Mouse (Mus musculus) heart, embryonic 14.5 days (tissue): ENCODE results near the gene Ccdc65. TPM values are rescaled to one million over a fixed set of nuclear protein-coding genes. Genes with fewer than 3 reads are reported as not detected.

Source experiments
- ATAC-seq: fragments of 200-750 bp; cut with Nextera tagmentation; 2 replicates; pipeline ENCODE4 v1.8.0; 2017; ENCODE audit warnings: low read depth, moderate TSS enrichment; ENCODE audit not compliant: insufficient number of reproducible peaks, insufficient read depth, low FRiP score
- H3K27ac ChIP-seq, 2 experiments: fragments of 200-500 bp in 1 of 2; fragments of 300-500 bp in 1 of 2; sonication (generic) in 1 of 2; replicated peaks in 1 of 2; 2 replicates each; pipeline ENCODE4 v1.5.1; 2012 to 2014; ENCODE audit warnings: low read depth in 2 of 2, low read length in 2 of 2, control low read depth in 1 of 2, mild to moderate bottlenecking in 1 of 2, mixed read lengths in 1 of 2; ENCODE audit not compliant: control insufficient read depth in 1 of 2, insufficient read depth in 1 of 2
- H3K27me3 ChIP-seq: fragments of 300-500 bp; sonication (generic); 2 replicates; pipeline ENCODE4 v1.6.1; 2014; ENCODE audit warnings: mild to moderate bottlenecking, low read length, control low read depth; ENCODE audit not compliant: control insufficient read depth, insufficient read depth
- H3K36me3 ChIP-seq: fragments of 300-500 bp; sonication (generic); 2 replicates; pipeline ENCODE4 v1.6.1; 2014; ENCODE audit warnings: mild to moderate bottlenecking, control low read depth, low read length, mixed read lengths; ENCODE audit not compliant: control insufficient read depth, insufficient read depth
- H3K4me1 ChIP-seq, 2 experiments: fragments of 200-500 bp in 1 of 2; fragments of 300-500 bp in 1 of 2; sonication (generic) in 1 of 2; 2 replicates each; pipeline ENCODE4 v1.6.1; 2012 to 2014; ENCODE audit warnings: low read length in 2 of 2, control low read depth in 1 of 2, mixed read lengths in 1 of 2; ENCODE audit not compliant: control insufficient read depth in 2 of 2, insufficient read depth in 2 of 2
- H3K4me2 ChIP-seq: fragments of 300-500 bp; sonication (generic); 2 replicates; pipeline ENCODE4 v1.6.1; 2014; ENCODE audit warnings: mild to moderate bottlenecking, low read length
- H3K4me3 ChIP-seq, 2 experiments: fragments of 200-500 bp in 1 of 2; fragments of 300-500 bp in 1 of 2; sonication (generic) in 1 of 2; 2 replicates each; pipeline ENCODE4 v1.5.1; 2012 to 2014; ENCODE audit warnings: low read length in 2 of 2, mild to moderate bottlenecking in 2 of 2, control low read depth in 1 of 2, low read depth in 1 of 2, moderate library complexity in 1 of 2; ENCODE audit not compliant: control insufficient read depth in 1 of 2, insufficient read depth in 1 of 2
- H3K9ac ChIP-seq: fragments of 300-500 bp; sonication (generic); 2 replicates; pipeline ENCODE4 v1.6.1; 2014; ENCODE audit warnings: mild to moderate bottlenecking, low read length
- H3K9me3 ChIP-seq: fragments of 300-500 bp; sonication (generic); 2 replicates; pipeline ENCODE4 v1.6.1; 2016; ENCODE audit warnings: low read length, control low read depth; ENCODE audit not compliant: control insufficient read depth
- WGBS: fragments of 180-500 bp; shearing (Covaris S2); extraction: QIAGEN DNeasy Blood & Tissue Kit; methylation state at CpG from one replicate; pipeline ENCODE4 v1.1.7; 2014; 5-methylcytosine and 5-hydroxymethylcytosine counted together
- polyA plus RNA-seq: library from polyadenylated mRNA; unstranded; fragments of >200 nt; fragmentation: Nextera tagmentation; extraction: Ambion mirVana; gene quantifications from 2 replicates; pipeline ENCODE4 v1.2.1, GENCODE M21; 2014

The Ccdc65 gene
- polyA plus RNA-seq, 1 experiment from 2014 or later = 0.89 TPM

DNA sequence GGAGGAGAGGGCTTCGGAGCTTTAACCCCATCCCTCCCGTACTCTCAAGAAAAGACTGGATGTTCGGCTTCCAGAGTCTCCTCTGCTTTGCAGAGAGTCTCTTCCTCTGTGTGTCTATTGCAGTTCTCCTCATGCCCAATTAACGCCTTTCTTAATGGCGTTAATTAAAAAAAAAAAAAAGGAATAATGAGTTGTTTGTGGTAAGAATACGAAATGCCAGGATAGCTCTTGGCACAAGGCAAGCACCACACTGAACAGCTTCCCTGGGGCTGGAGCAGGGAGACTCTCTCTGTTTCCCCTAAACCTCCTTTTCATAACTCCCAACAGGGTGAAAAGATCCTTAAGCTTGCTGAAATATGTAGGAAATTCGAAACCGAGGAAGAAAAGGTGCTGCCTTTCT, 14.2 kb downstream of the Ccdc65 start:
- H3K27ac ChIP-seq = no peak overlapping the region
- peaks cover 5 to 8% of the 10 kb centered on the region in 2 experiments; a peak in 3 of 4 replicates for H3K4me1 ChIP-seq
- H3K4me3 ChIP-seq = no peak overlapping the region
- H3K4me2 ChIP-seq = no peak overlapping the region
- peaks cover 7% of the 10 kb centered on the region for H3K27me3 ChIP-seq
- no peak for ATAC-seq
- H3K9ac ChIP-seq = no peak overlapping the region
- no peaks in the 10 kb centered on the region for H3K36me3 ChIP-seq
- no peaks in the 10 kb centered on the region for H3K9me3 ChIP-seq
- WGBS = 79% methylated on average over 8 of the region's 8 CpGs

DNA sequence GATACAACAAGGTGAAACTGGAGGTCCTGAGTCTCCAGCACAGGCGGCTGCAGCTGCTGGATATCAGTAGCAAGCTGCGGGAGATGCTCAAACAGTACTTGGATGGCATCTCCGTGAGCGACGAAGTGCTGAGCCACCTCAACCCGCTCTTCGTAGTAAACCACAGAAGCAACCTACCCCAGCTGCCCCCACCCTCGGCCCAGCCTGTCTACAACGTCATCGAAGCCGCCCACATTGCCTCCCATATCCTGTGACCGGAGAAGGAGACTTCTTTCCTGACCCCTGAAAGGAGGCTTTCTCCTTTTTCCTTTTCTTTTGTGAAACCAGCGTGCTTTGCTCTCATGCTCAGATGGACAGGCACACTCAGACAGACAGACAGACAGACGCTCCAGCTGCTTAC, 14.8 kb downstream of the Ccdc65 start:
- peak overlapping the region; percentile 31 for H3K4me2 ChIP-seq

DNA sequence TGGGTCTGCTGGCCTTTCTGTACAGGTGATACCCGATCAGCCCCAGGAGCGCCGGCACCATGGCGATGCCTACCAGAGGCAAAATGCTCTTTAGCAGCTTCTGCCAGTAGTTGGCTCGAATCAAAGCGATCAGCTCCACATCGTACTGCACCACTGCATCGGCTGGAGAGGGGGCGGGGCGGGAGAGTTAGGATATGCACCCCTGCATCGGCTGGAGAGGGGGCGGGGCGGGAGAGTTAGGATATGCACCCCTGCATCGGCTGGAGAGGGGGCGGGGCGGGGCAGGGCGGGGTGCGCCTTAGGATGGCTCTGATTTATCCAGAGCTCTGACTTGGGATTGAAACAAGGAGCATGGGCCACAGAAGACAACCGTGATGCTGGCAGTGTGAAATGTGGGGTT, 16.4 kb downstream of the Ccdc65 start:
- H3K4me3 ChIP-seq = no peak overlapping the region
- H3K27ac ChIP-seq = no peak overlapping the region
- no peaks in the 10 kb centered on the region for H3K36me3 ChIP-seq
- H3K9me3 ChIP-seq = no peaks in the 10 kb centered on the region
- peaks cover 9 to 13% of the 10 kb centered on the region in 2 experiments; a peak in 3 of 4 replicates for H3K4me1 ChIP-seq
- WGBS = 34% methylated on average over 18 of the region's 19 CpGs
- peaks cover 7% of the 10 kb centered on the region for H3K27me3 ChIP-seq
- H3K9ac ChIP-seq = no peak overlapping the region
- no peak for ATAC-seq
- H3K4me2 ChIP-seq = peak overlapping the region; percentile 13; the same call in 1 of the 2 replicates

More for the DNA sequence above, 14.8 kb downstream of the Ccdc65 start:
- ATAC-seq = no peak
- WGBS = 43% methylated on average over 14 of the region's 14 CpGs
- Histone ChIP-seq H3K36me3 (no peaks in the 10 kb centered on the region), H3K4me3 (no peak overlapping the region), H3K27ac (no peak overlapping the region), H3K4me1 (peaks cover 5 to 9% of the 10 kb centered on the region in 2 experiments; a peak in 3 of 4 replicates), H3K9me3 (no peaks in the 10 kb centered on the region), H3K27me3 (peaks cover 7% of the 10 kb centered on the region), H3K9ac (no peak overlapping the region)

DNA sequence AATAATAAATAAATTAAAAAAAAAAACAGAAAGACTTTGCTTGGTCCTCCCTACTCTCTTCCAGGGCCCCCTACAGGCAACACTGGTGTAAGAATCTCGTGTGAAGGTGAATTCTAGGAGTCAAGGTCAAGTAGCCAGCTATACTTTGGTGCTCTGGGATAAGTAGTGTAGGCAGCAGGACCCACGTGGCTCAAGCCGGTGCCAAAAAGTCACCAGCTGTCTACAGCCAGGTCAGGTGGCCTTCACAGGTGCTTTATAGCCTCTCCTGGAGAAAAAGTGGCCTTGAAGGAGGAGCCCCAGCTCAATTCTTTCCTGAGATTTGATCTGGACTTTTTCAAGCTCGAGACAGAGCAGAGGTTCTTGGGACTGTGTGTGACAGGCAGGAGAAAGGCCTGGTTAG, 18.1 kb downstream of the Ccdc65 start:
- H3K4me3 ChIP-seq = no peak overlapping the region
- H3K4me2 ChIP-seq = no peak overlapping the region
- H3K36me3 ChIP-seq = no peaks in the 10 kb centered on the region
- peaks cover 7% of the 10 kb centered on the region for H3K27me3 ChIP-seq
- no peak overlapping the region for H3K27ac ChIP-seq
- ATAC-seq = no peak
- no peak overlapping the region for H3K9ac ChIP-seq
- H3K9me3 ChIP-seq = no peaks in the 10 kb centered on the region
- 78% methylated on average over 4 of the region's 4 CpGs for WGBS
- H3K4me1 ChIP-seq = peaks cover 9 to 13% of the 10 kb centered on the region in 2 experiments; a peak in 3 of 4 replicates

DNA sequence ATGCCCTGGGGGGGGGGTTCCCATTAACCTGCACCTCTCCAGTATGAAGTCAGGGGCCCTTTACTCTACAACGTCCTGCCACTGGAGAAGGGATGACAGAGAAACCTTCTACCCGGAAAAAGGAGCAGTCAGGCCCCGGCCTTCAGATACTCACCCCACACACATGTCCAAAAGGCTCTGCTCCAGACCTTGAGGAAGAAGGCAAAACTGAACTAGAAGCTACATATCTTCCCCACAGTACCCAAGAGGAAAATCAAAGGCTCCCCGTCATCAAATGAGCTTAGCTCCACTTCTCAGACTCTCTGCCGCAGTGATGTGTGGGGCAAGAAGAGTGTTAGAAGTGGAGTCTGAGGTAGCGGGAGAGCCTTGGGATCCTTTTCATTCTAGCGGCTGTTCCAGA, 18.7 kb downstream of the Ccdc65 start:
- Histone ChIP-seq H3K9ac (peak overlapping the region; percentile 76; the same call in 1 of the 2 replicates), H3K36me3 (no peaks in the 10 kb centered on the region), H3K27ac (no peak overlapping the region), H3K27me3 (peaks cover 7% of the 10 kb centered on the region), H3K4me1 (peaks cover 9 to 13% of the 10 kb centered on the region in 2 experiments; a peak in 3 of 4 replicates), H3K4me3 (peak overlapping the region; percentile 66 to 70; a peak in 3 of 4 replicates), H3K9me3 (no peaks in the 10 kb centered on the region), H3K4me2 (peak overlapping the region; percentile 92)
- no peak for ATAC-seq
- 52% methylated on average over 7 of the region's 7 CpGs for WGBS

DNA sequence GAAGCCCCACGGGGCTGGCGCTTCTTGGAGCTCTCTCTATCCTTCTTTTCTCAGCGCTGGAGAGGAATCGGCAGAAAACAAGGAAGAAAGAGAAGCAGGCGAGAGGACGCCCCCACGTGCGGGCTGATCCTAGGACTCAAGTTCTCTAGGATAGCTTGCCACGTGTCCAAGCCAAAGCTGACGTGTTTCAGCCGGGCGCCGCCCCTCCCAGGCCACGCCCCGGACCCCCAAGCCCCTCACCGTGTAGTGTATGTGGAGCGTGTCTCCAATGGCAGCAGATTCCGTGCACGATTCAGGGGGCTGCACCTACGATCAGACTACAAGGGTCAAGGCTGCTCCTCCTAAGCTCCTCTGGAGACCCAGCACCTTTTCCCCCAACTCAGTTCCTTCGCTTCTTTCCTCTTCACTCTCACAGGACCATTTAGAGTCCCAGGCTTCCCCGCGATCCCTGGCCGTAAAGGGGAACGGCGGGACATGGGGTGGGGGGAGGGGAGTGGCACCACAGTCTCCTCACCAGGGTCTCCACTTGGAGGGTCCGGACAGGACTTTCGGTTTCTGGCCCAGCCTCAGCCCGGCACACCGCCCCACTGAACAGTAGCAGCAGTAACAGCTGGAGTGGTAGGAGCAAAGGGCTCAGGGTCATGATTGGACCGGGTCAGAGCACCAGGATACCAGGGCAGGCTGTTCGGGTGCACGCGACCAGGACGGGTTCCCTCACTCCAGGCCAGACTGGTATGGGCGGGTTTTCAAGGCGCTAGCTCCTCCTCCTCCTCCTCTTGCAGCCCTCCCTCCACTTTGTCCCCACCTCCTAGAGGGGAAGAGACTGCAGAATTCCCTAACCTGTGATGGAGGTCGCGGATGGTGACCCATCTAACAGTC, 19.7 kb downstream of the Ccdc65 start, which contains the start of gene Fkbp11:
Fkbp11 (minus strand) TSS at position 756 of the 879 bp plus-strand sequence.
- peak within 1 kb of the TSS; percentile 66 to 70 for H3K4me3 ChIP-seq
- H3K27me3 ChIP-seq = peaks cover 7% of the 10 kb centered on the region
- no peaks in the 10 kb centered on the region for H3K9me3 ChIP-seq
- peak within 1 kb of the TSS; percentile 92 for H3K4me2 ChIP-seq
- peak within 1 kb of the TSS; percentile 76 for H3K9ac ChIP-seq
- no peak within 1 kb of the TSS for H3K27ac ChIP-seq
- under 1% methylated on average over 39 of the region's 39 CpGs for WGBS
- peaks cover 9 to 11% of the 10 kb centered on the region in 2 experiments; a peak in 3 of 4 replicates for H3K4me1 ChIP-seq
- peak; percentile 72 for ATAC-seq
- no peaks in the 10 kb centered on the region for H3K36me3 ChIP-seq

DNA sequence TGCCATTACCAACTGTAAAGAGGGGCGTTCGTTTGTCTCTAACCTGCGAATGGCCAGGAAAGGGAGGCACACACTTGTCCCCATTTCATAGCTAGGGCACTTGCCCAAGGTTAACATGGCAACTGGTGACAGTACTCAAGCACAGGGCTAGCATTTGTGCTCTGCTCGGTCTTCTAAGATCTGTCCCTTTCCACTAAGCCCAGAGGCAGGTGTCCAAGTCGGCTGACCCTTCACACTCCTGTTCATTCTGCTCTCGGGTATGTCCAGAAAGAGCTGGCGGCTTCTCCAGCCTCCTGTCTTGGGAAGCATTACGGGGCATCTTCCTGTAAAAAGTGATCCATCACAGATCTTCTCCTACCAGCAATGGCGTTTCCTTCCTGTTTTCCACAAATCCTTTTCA, 20.4 kb downstream of the Ccdc65 start:
- 34% methylated on average over 9 of the region's 9 CpGs for WGBS
- Histone ChIP-seq H3K9me3 (no peaks in the 10 kb centered on the region), H3K4me2 (peak overlapping the region; percentile 92), H3K27ac (no peak overlapping the region), H3K27me3 (peaks cover 7% of the 10 kb centered on the region), H3K36me3 (no peaks in the 10 kb centered on the region), H3K9ac (peak overlapping the region; percentile 76; the same call in 1 of the 2 replicates), H3K4me3 (peak overlapping the region in 1 of 2 experiments; percentile 66; a peak in 2 of 4 replicates), H3K4me1 (peaks cover 9 to 11% of the 10 kb centered on the region in 2 experiments)
- no peak for ATAC-seq
